In genomic region chr13:59910179-59911071, GRCm38 (mm10) we compare ENCODE assay signal across 11 mouse cellular contexts.
DNase-seq lines count a peak whose midpoint lies in the region; ATAC-seq lines count a peak whose summit lies in the region.
"Had no signal": no experiment of that assay in that cellular context is flagged by ENCODE, and none has a peak within 500 bp of the region (broad histone marks: within the 10 kb centered on the region; RNA-seq: fewer than 3 reads in every experiment).

No protein-coding gene starts in this region.

- no peak overlapping the region; the same call in 1 of the 2 replicates for H3K27ac ChIP-seq in heart, embryonic 12.5 days (ENCODE audit: poor library complexity, severe bottlenecking)
- no peak overlapping the region for H3K27ac ChIP-seq in heart, embryonic 10.5 days
- H3K27ac ChIP-seq in embryonic facial prominence, embryonic 12.5 days: peak overlapping the region; percentile 30; the same call in 1 of the 2 replicates
- no peak overlapping the region for H3K27ac ChIP-seq in forebrain, embryonic 16.5 days (ENCODE audit: low read length)
- H3K27ac ChIP-seq in limb, embryonic 15.5 days: peak overlapping the region; percentile 34; the same call in 1 of the 2 replicates

- no peaks in the 10 kb centered on the region for H3K27me3 ChIP-seq in heart, embryonic 12.5 days (replicated peaks)
- no peaks in the 10 kb centered on the region for H3K27me3 ChIP-seq in heart, embryonic 10.5 days (ENCODE audit: insufficient read depth, poor library complexity, severe bottlenecking)
- no peaks in the 10 kb centered on the region for H3K27me3 ChIP-seq in embryonic facial prominence, embryonic 12.5 days
- H3K27me3 ChIP-seq in forebrain, embryonic 16.5 days (replicated peaks; ENCODE audit: control insufficient read depth, insufficient read depth, low read length): no peaks in the 10 kb centered on the region
- no peaks in the 10 kb centered on the region for H3K27me3 ChIP-seq in limb, embryonic 15.5 days

- no peaks in the 10 kb centered on the region for H3K36me3 ChIP-seq in heart, embryonic 12.5 days
- no peaks in the 10 kb centered on the region for H3K36me3 ChIP-seq in heart, embryonic 10.5 days
- H3K36me3 ChIP-seq in embryonic facial prominence, embryonic 12.5 days: no peaks in the 10 kb centered on the region
- no peaks in the 10 kb centered on the region for H3K36me3 ChIP-seq in forebrain, embryonic 16.5 days (ENCODE audit: control insufficient read depth, insufficient read depth)
- H3K36me3 ChIP-seq in limb, embryonic 15.5 days: no peaks in the 10 kb centered on the region

- WGBS in heart, embryonic 12.5 days: 45% methylated on average over 8 of the region's 8 CpGs
- WGBS in heart, embryonic 10.5 days: 56% methylated on average over 8 of the region's 8 CpGs
- WGBS in embryonic facial prominence, embryonic 12.5 days: 31% methylated on average over 8 of the region's 8 CpGs
- WGBS in forebrain, embryonic 16.5 days: 6% methylated on average over 8 of the region's 8 CpGs
- 38% methylated on average over 8 of the region's 8 CpGs for WGBS in limb, embryonic 15.5 days

- no peak for ATAC-seq in heart, embryonic 12.5 days (ENCODE audit: insufficient number of reproducible peaks, low FRiP score)
- ATAC-seq in embryonic facial prominence, embryonic 12.5 days (ENCODE audit: insufficient number of reproducible peaks, insufficient read depth, low FRiP score, low TSS enrichment): no peak
- ATAC-seq in forebrain, embryonic 16.5 days: peak; percentile 31; the same call in 1 of the 2 replicates
- no peak for ATAC-seq in limb, embryonic 15.5 days (ENCODE audit: insufficient number of reproducible peaks, low FRiP score, low TSS enrichment, low read depth)

- peak overlapping the region; percentile 31; the same call in 1 of the 2 replicates for H3K4me2 ChIP-seq in heart, embryonic 12.5 days
- H3K4me2 ChIP-seq in embryonic facial prominence, embryonic 12.5 days (replicated peaks): no peak overlapping the region
- H3K4me2 ChIP-seq in forebrain, embryonic 16.5 days (ENCODE audit: low read length): no peak overlapping the region
- H3K4me2 ChIP-seq in limb, embryonic 15.5 days: no peak overlapping the region

- peaks cover 17% of the 10 kb centered on the region; the same call in 1 of the 2 replicates for H3K9me3 ChIP-seq in heart, embryonic 12.5 days (replicated peaks)
- H3K9me3 ChIP-seq in heart, embryonic 10.5 days: 0 out of 2 replicates have a peak, but pooled peaks cover 3% of the 10 kb centered on the region
- H3K9me3 ChIP-seq in embryonic facial prominence, embryonic 12.5 days: 0 out of 2 replicates have a peak, but pooled peaks cover 6% of the 10 kb centered on the region
- H3K9me3 ChIP-seq in forebrain, embryonic 16.5 days (ENCODE audit: control insufficient read depth, low read length): no peaks in the 10 kb centered on the region; the same call in 1 of the 2 replicates
- no peaks in the 10 kb centered on the region for H3K9me3 ChIP-seq in limb, embryonic 15.5 days

- no peak for DNase-seq in heart, embryonic 10.5 days (ENCODE audit: low spot score)
- no peak for DNase-seq in right cerebral cortex, postnatal 36 days (ENCODE audit: low spot score in 2 of 2)
- no peak for DNase-seq in ovary, adult 18-20 months (ENCODE audit: low spot score)
- no peak for DNase-seq in urinary bladder, postnatal 14 days (ENCODE audit: low spot score)
- DNase-seq: cerebellum, adult 2 months; kidney, adult 9 months; thymus, adult 2 months had no signal

- no peak overlapping the region for H3K9ac ChIP-seq in heart, embryonic 12.5 days
- no peak overlapping the region for H3K9ac ChIP-seq in embryonic facial prominence, embryonic 12.5 days
- no peak overlapping the region for H3K9ac ChIP-seq in forebrain, embryonic 16.5 days (replicated peaks; ENCODE audit: low read depth, low read length)
- no peak overlapping the region for H3K9ac ChIP-seq in limb, embryonic 15.5 days

- H3K4me1 ChIP-seq in heart, embryonic 12.5 days (replicated peaks): peaks cover 10% of the 10 kb centered on the region
- peaks cover 10% of the 10 kb centered on the region; the same call in 1 of the 2 replicates for H3K4me1 ChIP-seq in heart, embryonic 10.5 days
- peaks cover 12% of the 10 kb centered on the region for H3K4me1 ChIP-seq in embryonic facial prominence, embryonic 12.5 days
- peaks cover 13% of the 10 kb centered on the region for H3K4me1 ChIP-seq in forebrain, embryonic 16.5 days (replicated peaks; ENCODE audit: control insufficient read depth, insufficient read depth, low read length)
- peaks cover 9% of the 10 kb centered on the region for H3K4me1 ChIP-seq in limb, embryonic 15.5 days

- H3K4me3 ChIP-seq in heart, embryonic 12.5 days: no peak overlapping the region
- no peak overlapping the region for H3K4me3 ChIP-seq in heart, embryonic 10.5 days
- no peak overlapping the region for H3K4me3 ChIP-seq in embryonic facial prominence, embryonic 12.5 days
- H3K4me3 ChIP-seq in forebrain, embryonic 16.5 days (replicated peaks; ENCODE audit: low read length): no peak overlapping the region
- H3K4me3 ChIP-seq in limb, embryonic 15.5 days: no peak overlapping the region

Comparison
In these comparisons a context has a peak if more than half of its experiments do, and no peak if none do; other contexts are left out.
1. H3K27ac ChIP-seq: peak in embryonic facial prominence, embryonic 12.5 days (single experiment) and limb, embryonic 15.5 days (single experiment); none in heart, embryonic 12.5 days (single experiment), heart, embryonic 10.5 days (single experiment) and forebrain, embryonic 16.5 days (single experiment).